Mouse (Mus musculus): ENCODE results near the gene Bet1l. TPM values are rescaled to one million over a fixed set of nuclear protein-coding genes. Genes with fewer than 3 reads are reported as not detected.

Gene Bet1l
- total and polyA plus RNA-seq, 3 experiments: 13.1 to 24.3 (median 13.8) TPM

DNA sequence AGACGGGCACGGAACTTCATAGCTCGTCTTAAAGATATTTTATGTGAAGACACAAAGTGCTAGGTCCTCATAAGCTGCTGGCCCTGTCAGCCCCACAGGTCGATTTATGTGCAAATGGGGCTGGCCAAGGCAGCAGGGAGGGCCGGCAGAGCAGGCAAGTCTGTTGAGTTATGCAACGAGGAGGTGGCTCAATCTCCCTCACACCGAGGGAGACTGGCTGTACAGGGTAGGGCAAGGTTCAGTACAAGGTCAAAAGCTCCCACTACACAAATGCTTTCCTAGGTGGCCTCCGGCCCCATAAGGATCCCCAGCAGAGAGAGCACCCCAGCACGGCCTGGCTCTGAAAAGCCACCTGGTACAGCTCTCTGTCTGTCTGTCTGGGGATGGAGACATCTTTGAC lies 4.0 kb downstream of the Bet1l start:
- H3K9ac ChIP-seq (ENCODE audit: insufficient read depth, low read depth): no peak overlapping the region
- dilution Hi-C loops (cut with MboI; ENCODE audit: extremely low pct_ligation_motif_present, extremely low pct_unique_long_range_greater_than_20kb, low sequenced_read_pairs): no loop called here
- no peak overlapping the region for H3K27ac ChIP-seq (ENCODE audit: insufficient read depth, low read depth)
- in situ Hi-C loops (cut with MboI; ENCODE audit: low pct_ligation_motif_present, low pct_unique_long_range_greater_than_20kb, low sequenced_read_pairs): no loop called here
- DNase-seq (ENCODE audit: extremely low read depth): no peak
- no peaks in the 10 kb centered on the region for H3K9me3 ChIP-seq (replicated peaks; ENCODE audit: low read length)
- H3K4me2 ChIP-seq (ENCODE audit: insufficient read depth, low read depth, poor library complexity, severe bottlenecking): no peak overlapping the region
- no peak overlapping the region for H3K4me3 ChIP-seq (replicated peaks in 1 of 3; ENCODE audit: low read depth in 2 of 3, low read length in 2 of 3, poor library complexity in 1 of 3)
- peaks cover 19% of the 10 kb centered on the region for H3K79me2 ChIP-seq (replicated peaks; ENCODE audit: control insufficient read depth, extremely low read depth, insufficient read depth, poor library complexity, severe bottlenecking)
- H3K27me3 ChIP-seq (replicated peaks): no peaks in the 10 kb centered on the region
- peaks cover 5 to 15% of the 10 kb centered on the region in 2 experiments for H3K4me1 ChIP-seq (ENCODE audit: control insufficient read depth in 1 of 2, insufficient read depth in 2 of 2)
- TF ChIP-seq USF2 (conservative IDR thresholded peaks at IDR 0.05; ENCODE audit: low read depth, low read length) (no peak), CHD1 (IDR thresholded peaks at IDR 0.05; ENCODE audit: low read depth, low read length) (no peak), MXI1 (IDR thresholded peaks at IDR 0.05; ENCODE audit: low read depth, low read length) (no peak), UBTF (IDR thresholded peaks at IDR 0.05; ENCODE audit: low read depth, low read length) (no peak), MAX (IDR thresholded peaks at IDR 0.05; ENCODE audit: low read length) (no peak), NRF1 (IDR thresholded peaks at IDR 0.05; ENCODE audit: low read depth, low read length) (no peak), TCF12 (IDR thresholded peaks at IDR 0.05; ENCODE audit: low read depth, low read length) (no peak), IRF4 (IDR thresholded peaks at IDR 0.05; ENCODE audit: low read depth, low read length) (no peak), MYC (IDR thresholded peaks at IDR 0.05; ENCODE audit: low read depth, low read length) (no peak), KAT2A (IDR thresholded peaks at IDR 0.05; ENCODE audit: insufficient replicate concordance, low read length) (no peak), ELF1 (IDR thresholded peaks at IDR 0.05; ENCODE audit: low read depth, low read length) (no peak), HCFC1 (IDR thresholded peaks at IDR 0.05; ENCODE audit: low read depth, low read length) (no peak), ETS1 (conservative IDR thresholded peaks at IDR 0.05; ENCODE audit: low read depth, low read length) (no peak), ZMIZ1 (IDR thresholded peaks at IDR 0.05; ENCODE audit: low read depth, low read length) (no peak), SMC3 (IDR thresholded peaks at IDR 0.05; ENCODE audit: low read depth, low read length) (no peak), POLR2AphosphoS2 (IDR thresholded peaks at IDR 0.05; ENCODE audit: low read depth, low read length) (no peak), USF1 (IDR thresholded peaks at IDR 0.05; ENCODE audit: low read depth, low read length) (no peak), CTCF (conservative IDR thresholded peaks at IDR 0.05 in 1 of 2, IDR thresholded peaks at IDR 0.05 in 1 of 2; ENCODE audit: low read depth in 2 of 2, low read length in 2 of 2) (no peak), ZNF384 (IDR thresholded peaks at IDR 0.05; ENCODE audit: low read depth, low read length) (no peak), CHD2 (IDR thresholded peaks at IDR 0.05; ENCODE audit: low read length) (no peak)
- H3K36me3 ChIP-seq (replicated peaks in 1 of 2; ENCODE audit: control insufficient read depth in 1 of 2, insufficient read depth in 1 of 2, low read length in 1 of 2): peaks cover 34 to 49% of the 10 kb centered on the region in 2 experiments

DNA sequence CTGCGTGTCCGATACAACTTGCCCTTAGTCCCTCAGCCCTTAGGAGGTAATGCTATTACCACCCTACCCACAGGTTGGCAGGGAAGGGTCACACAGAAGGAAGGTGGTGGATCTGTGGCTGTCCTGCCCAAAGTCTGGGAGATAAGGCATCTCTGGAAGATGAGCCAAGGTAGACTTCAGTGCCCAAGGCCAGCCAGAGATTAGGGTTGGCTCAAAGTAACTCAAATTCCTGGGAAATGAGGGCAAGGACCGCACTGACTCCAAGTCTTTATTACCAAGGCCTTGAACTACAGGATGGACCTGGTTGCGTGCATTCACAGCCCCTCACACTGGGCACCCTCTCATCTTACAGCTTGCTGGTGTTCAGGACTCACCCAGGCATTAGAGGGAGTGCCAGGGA lies 5.5 kb downstream of the Bet1l start:
- TF ChIP-seq RCOR1 (conservative IDR thresholded peaks at IDR 0.05; ENCODE audit: low read depth, low read length) (no peak), TBP (conservative IDR thresholded peaks at IDR 0.05; ENCODE audit: low read depth, low read length) (no peak), KAT2A (IDR thresholded peaks at IDR 0.05; ENCODE audit: insufficient replicate concordance, low read length) (no peak), TCF12 (IDR thresholded peaks at IDR 0.05; ENCODE audit: low read depth, low read length) (no peak), MYC (IDR thresholded peaks at IDR 0.05; ENCODE audit: low read depth, low read length) (no peak), NELFE (IDR thresholded peaks at IDR 0.05; ENCODE audit: low read depth, low read length) (no peak)
- H3K27ac ChIP-seq (ENCODE audit: insufficient read depth, low read depth): no peak overlapping the region
- no peaks in the 10 kb centered on the region for H3K9me3 ChIP-seq (replicated peaks; ENCODE audit: low read length)
- no peak overlapping the region for H3K9ac ChIP-seq (ENCODE audit: insufficient read depth, low read depth)
- peaks cover 13% of the 10 kb centered on the region for H3K27me3 ChIP-seq (replicated peaks)
- H3K79me2 ChIP-seq (replicated peaks; ENCODE audit: control insufficient read depth, extremely low read depth, insufficient read depth, poor library complexity, severe bottlenecking): peaks cover 13% of the 10 kb centered on the region
- no peak overlapping the region for H3K4me2 ChIP-seq (ENCODE audit: insufficient read depth, low read depth, poor library complexity, severe bottlenecking)
- in situ Hi-C loops (cut with MboI; ENCODE audit: low pct_ligation_motif_present, low pct_unique_long_range_greater_than_20kb, low sequenced_read_pairs) (no loop called here), dilution Hi-C loops (cut with MboI; ENCODE audit: extremely low pct_ligation_motif_present, extremely low pct_unique_long_range_greater_than_20kb, low sequenced_read_pairs) (no loop called here)
- no peak for DNase-seq (ENCODE audit: extremely low read depth)
- H3K36me3 ChIP-seq (replicated peaks in 1 of 2; ENCODE audit: control insufficient read depth in 1 of 2, insufficient read depth in 1 of 2, low read length in 1 of 2): peaks cover 34 to 46% of the 10 kb centered on the region in 2 experiments
- H3K4me1 ChIP-seq (ENCODE audit: control insufficient read depth in 1 of 2, insufficient read depth in 2 of 2): peaks cover 5 to 11% of the 10 kb centered on the region in 2 experiments
- H3K4me3 ChIP-seq (replicated peaks in 1 of 3; ENCODE audit: low read depth in 2 of 3, low read length in 2 of 3, poor library complexity in 1 of 3): no peak overlapping the region

All from CH12.LX (cell line).